Comparison of ENCODE assay signal across 12 mouse cellular contexts in the genomic region with DNA sequence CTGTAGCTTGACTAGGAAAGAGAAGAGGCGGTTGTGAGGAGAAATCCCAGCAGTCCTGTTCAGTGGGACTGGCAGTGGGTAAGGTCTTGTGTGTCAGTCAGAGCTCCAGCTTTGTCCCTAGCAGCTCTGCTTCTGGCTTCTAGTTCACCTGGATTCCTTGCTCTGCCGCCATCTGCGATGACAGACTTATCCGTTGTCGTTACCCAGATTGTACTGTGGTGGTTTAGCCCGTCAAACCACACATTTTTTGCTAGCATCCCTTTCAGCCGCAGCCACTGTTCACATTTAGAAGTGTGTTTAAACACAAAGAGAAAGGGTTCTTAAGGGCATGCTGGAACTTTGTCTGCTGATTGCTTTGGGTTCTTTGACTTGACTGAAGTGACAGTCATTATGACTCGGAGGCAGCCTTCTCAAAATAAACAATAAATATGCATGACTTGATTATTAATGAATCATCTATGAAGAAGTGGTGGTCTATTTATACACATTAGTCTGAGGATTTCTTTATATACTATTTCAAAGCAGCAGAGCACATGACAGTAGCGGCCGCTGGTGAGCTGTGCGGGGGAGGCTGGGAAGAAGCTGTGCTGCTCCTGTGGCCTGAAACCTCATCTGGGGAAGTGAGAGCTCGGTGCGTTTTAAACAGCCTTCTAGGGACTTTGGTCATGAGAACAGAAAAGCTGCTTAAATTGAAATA. TPM values are rescaled to one million over a fixed set of nuclear protein-coding genes. Genes with fewer than 3 reads are reported as not detected.
DNase-seq lines count a peak whose midpoint lies in the region; ATAC-seq and TF ChIP-seq lines count a peak whose summit lies in the region.
"Had no signal": no experiment of that assay in that cellular context is flagged by ENCODE, and none has a peak within 500 bp of the region (broad histone marks: within the 10 kb centered on the region; RNA-seq: fewer than 3 reads in every experiment).

No protein-coding gene starts in this region.

- no peaks in the 10 kb centered on the region for H3K36me3 ChIP-seq in forebrain, embryonic 16.5 days (ENCODE audit: control insufficient read depth, insufficient read depth)
- no peaks in the 10 kb centered on the region for H3K36me3 ChIP-seq in liver, embryonic 11.5 days (ENCODE audit: control insufficient read depth, insufficient read depth, low read length)
- H3K36me3 ChIP-seq: neural tube, embryonic 12.5 days had no signal

- 42% methylated on average over 13 of the region's 13 CpGs for WGBS in forebrain, embryonic 16.5 days
- 82% methylated on average over 13 of the region's 13 CpGs for WGBS in liver, embryonic 11.5 days

- H3K4me2 ChIP-seq in forebrain, embryonic 16.5 days (ENCODE audit: low read length) = no peak overlapping the region
- no peak overlapping the region for H3K4me2 ChIP-seq in liver, embryonic 11.5 days
- H3K4me2 ChIP-seq: neural tube, embryonic 12.5 days had no signal

- peaks cover 24% of the 10 kb centered on the region for H3K4me1 ChIP-seq in bone marrow macrophage, adult 2 months (ENCODE audit: control insufficient read depth, insufficient read depth, low read length)
- H3K4me1 ChIP-seq in forebrain, embryonic 16.5 days (replicated peaks; ENCODE audit: control insufficient read depth, insufficient read depth, low read length) = peaks cover 14% of the 10 kb centered on the region
- H3K4me1 ChIP-seq in liver, embryonic 11.5 days (replicated peaks; ENCODE audit: control insufficient read depth, insufficient read depth, low read length) = no peaks in the 10 kb centered on the region
- H3K4me1 ChIP-seq: neural tube, embryonic 12.5 days had no signal

- no peak for TF ChIP-seq CTCF in bone marrow macrophage, adult 2 months (IDR thresholded peaks at IDR 0.05; ENCODE audit: low read depth, low read length)

- no peak overlapping the region for H3K4me3 ChIP-seq in bone marrow macrophage, adult 2 months (ENCODE audit: insufficient read depth, low read length)
- no peak overlapping the region for H3K4me3 ChIP-seq in forebrain, embryonic 16.5 days (replicated peaks; ENCODE audit: low read length)
- no peak overlapping the region for H3K4me3 ChIP-seq in liver, embryonic 11.5 days (ENCODE audit: low read depth, low read length)
- H3K4me3 ChIP-seq: neural tube, embryonic 12.5 days had no signal

- peak; percentile 82 for ATAC-seq in forebrain, embryonic 16.5 days
- ATAC-seq in megakaryocyte progenitor cell, adult 5-6 weeks (replicated peaks; ENCODE audit: poor library complexity) = peak; percentile 52
- ATAC-seq in liver, embryonic 11.5 days (replicated peaks; ENCODE audit: low FRiP score) = no peak

- H3K27ac ChIP-seq in bone marrow macrophage, adult 2 months (ENCODE audit: insufficient read depth, low read depth, low read length) = peak overlapping the region; percentile 55
- no peak overlapping the region for H3K27ac ChIP-seq in forebrain, embryonic 16.5 days (ENCODE audit: low read length)
- no peak overlapping the region for H3K27ac ChIP-seq in liver, embryonic 11.5 days (ENCODE audit: low read depth, low read length)
- H3K27ac ChIP-seq: liver, embryonic 14.5 days; neural tube, embryonic 12.5 days had no signal

- H3K9ac ChIP-seq in forebrain, embryonic 16.5 days (replicated peaks; ENCODE audit: low read depth, low read length) = no peak overlapping the region
- no peak overlapping the region for H3K9ac ChIP-seq in liver, embryonic 11.5 days (ENCODE audit: low read depth, low read length)
- H3K9ac ChIP-seq: liver, embryonic 14.5 days; neural tube, embryonic 12.5 days had no signal

- no peak for TF ChIP-seq POLR2A in bone marrow macrophage, adult 2 months (IDR thresholded peaks at IDR 0.05; ENCODE audit: borderline replicate concordance, low read depth, low read length)

- DNase-seq in layer of hippocampus, adult 9-11 months = peak; percentile 23
- no peak for DNase-seq in layer of hippocampus, adult 11-12 months (ENCODE audit: low spot score)
- DNase-seq in cerebellum, adult 8-10 months = no peak
- no peak for DNase-seq in urinary bladder, postnatal 36 days (ENCODE audit: low spot score in 2 of 2)
- no peak for DNase-seq in liver, embryonic 11.5 days (ENCODE audit: low spot score)
- DNase-seq: heart, adult 18-20 months; thymus, postnatal 36 days had no signal

- H3K9me3 ChIP-seq in forebrain, embryonic 16.5 days (ENCODE audit: control insufficient read depth, low read length) = no peaks in the 10 kb centered on the region
- no peaks in the 10 kb centered on the region for H3K9me3 ChIP-seq in liver, embryonic 11.5 days (ENCODE audit: control insufficient read depth, low read length)
- H3K9me3 ChIP-seq: neural tube, embryonic 12.5 days had no signal

- H3K27me3 ChIP-seq in forebrain, embryonic 16.5 days (replicated peaks; ENCODE audit: control insufficient read depth, insufficient read depth, low read length) = no peaks in the 10 kb centered on the region
- no peaks in the 10 kb centered on the region for H3K27me3 ChIP-seq in liver, embryonic 11.5 days (replicated peaks; ENCODE audit: control insufficient read depth, insufficient read depth, low read length)
- H3K27me3 ChIP-seq: neural tube, embryonic 12.5 days had no signal

RNA-seq across cellular contexts. Expression of gene Fbxl4, which starts 35.6 kb away (rescaled TPM):
- polyA plus RNA-seq in bone marrow macrophage, adult 2 months (2012; ENCODE audit: insufficient read depth, insufficient read length, missing spikeins) = 9.9 and 11.1 TPM in 2 replicates
- 13.0 and 13.5 TPM in 2 replicates for polyA plus RNA-seq in forebrain, embryonic 16.5 days (2015; fragmentation: Nextera tagmentation; extraction: Ambion mirVana)
- total RNA-seq in megakaryocyte progenitor cell, adult 5-6 weeks (2015) = 9.7 and 14.8 TPM in 2 replicates
- 4.4 and 8.0 TPM in 2 replicates for total RNA-seq in megakaryocyte progenitor cell, adult 5-6 weeks (2017)
- polyA plus RNA-seq in liver, embryonic 11.5 days (2014; fragmentation: Nextera tagmentation; extraction: Ambion mirVana) = 8.5 and 10.7 TPM in 2 replicates
